Mouse (Mus musculus) lung, adult 2 months (tissue): ENCODE results near the gene Crcp. TPM values are rescaled to one million over a fixed set of nuclear protein-coding genes. Genes with fewer than 3 reads are reported as not detected.

Experiments used
- DNase-seq: peaks from one replicate; pipeline ENCODE4 v3.0.0; 2022
- H3K4me1 ChIP-seq: fragments of 200-500 bp; 2 replicates; pipeline ENCODE4 v1.6.1; 2011; ENCODE audit warnings: low read length; ENCODE audit not compliant: control insufficient read depth, insufficient read depth
- H3K4me3 ChIP-seq: fragments of 200-500 bp; replicated peaks from 2 replicates; pipeline ENCODE3; 2011; ENCODE audit warnings: low read depth, mild to moderate bottlenecking, control low read depth, low read length; ENCODE audit errors: extremely low read depth
- CTCF ChIP-seq: fragments of 200-500 bp; IDR thresholded peaks from 2 replicates; pipeline ENCODE4 v1.5.1; 2011; ENCODE audit warnings: mild to moderate bottlenecking, low read length, control low read depth; ENCODE audit not compliant: insufficient read depth
- POLR2A ChIP-seq: fragments of 200-500 bp; IDR thresholded peaks from 2 replicates; pipeline ENCODE4 v1.6.1; 2011; ENCODE audit warnings: low read depth, mild to moderate bottlenecking, control low read depth, low read length, borderline replicate concordance; ENCODE audit errors: extremely low read depth
- WGBS: fragments of 180-500 bp; shearing (Covaris S2); methylation state at CpG from one replicate; pipeline ENCODE4 v1.1.7; 2018; 5-methylcytosine and 5-hydroxymethylcytosine counted together
- polyA plus RNA-seq: library from polyadenylated mRNA; depleted of rRNA; stranded (reverse); fragments of >200 nt; gene quantifications from 2 replicates; pipeline ENCODE4 v1.2.3, GENCODE M21; 2012

Gene Crcp
- polyA plus RNA-seq, 1 experiment: 12.9 TPM

- peak overlapping the region; percentile 85 for H3K4me3 ChIP-seq
- WGBS: 79% methylated on average over 16 of the region's 16 CpGs
- peaks cover 9% of the 10 kb centered on the region for H3K4me1 ChIP-seq
- DNase-seq: no peak
- TF ChIP-seq CTCF: no peak
- no peak for TF ChIP-seq POLR2A
These were observed 51.1 kb downstream of the Crcp start for GRCm38 (mm10) chr5:130080051-130080681.

GRCm38 (mm10) chr5:130081181-130081881, 52.2 kb downstream of the Crcp start:
- DNase-seq: no peak
- Histone ChIP-seq H3K4me3 (no peak overlapping the region), H3K4me1 (peaks cover 9% of the 10 kb centered on the region)
- 91% methylated on average over 8 of the region's 8 CpGs for WGBS
- TF ChIP-seq CTCF: peak; percentile 28; the same call in 1 of the 2 replicates
- no peak for TF ChIP-seq POLR2A

- no peak for DNase-seq
- WGBS: 75% methylated on average over 4 of the region's 4 CpGs
- peaks cover 9% of the 10 kb centered on the region for H3K4me1 ChIP-seq
- TF ChIP-seq CTCF (no peak), POLR2A (no peak)
- no peak overlapping the region for H3K4me3 ChIP-seq
These were observed 53.3 kb downstream of the Crcp start for GRCm38 (mm10) chr5:130082431-130082830.

GRCm38 (mm10) chr5:130084271-130084670, 55.2 kb downstream of the Crcp start:
- WGBS: 60% methylated on average over 3 of the region's 3 CpGs
- H3K4me1 ChIP-seq: peaks cover 10% of the 10 kb centered on the region
- no peak for DNase-seq
- H3K4me3 ChIP-seq: no peak overlapping the region
- no peak for TF ChIP-seq POLR2A

GRCm38 (mm10) chr5:130088008-130088407, 58.9 kb downstream of the Crcp start:
- 80% methylated on average over 7 of the region's 7 CpGs for WGBS
- TF ChIP-seq POLR2A (no peak), CTCF (no peak)
- Histone ChIP-seq H3K4me1 (peaks cover 14% of the 10 kb centered on the region), H3K4me3 (no peak overlapping the region)
- no peak for DNase-seq

- TF ChIP-seq POLR2A: no peak
- no peak for TF ChIP-seq CTCF
- 70% methylated on average over 4 of the region's 4 CpGs for WGBS
- no peak for DNase-seq
- Histone ChIP-seq H3K4me1 (peaks cover 12% of the 10 kb centered on the region), H3K4me3 (no peak overlapping the region)
These were observed 59.5 kb downstream of the Crcp start for GRCm38 (mm10) chr5:130088612-130089011.

GRCm38 (mm10) chr5:130089177-130089576, 60.1 kb downstream of the Crcp start:
- TF ChIP-seq CTCF (no peak), POLR2A (no peak)
- 44% methylated on average over 7 of the region's 7 CpGs for WGBS
- no peak for DNase-seq
- Histone ChIP-seq H3K4me1 (peaks cover 12% of the 10 kb centered on the region), H3K4me3 (no peak overlapping the region)

GRCm38 (mm10) chr5:130089626-130090393, 60.7 kb downstream of the Crcp start:
- TF ChIP-seq CTCF (no peak), POLR2A (no peak)
- 59% methylated on average over 18 of the region's 18 CpGs for WGBS
- Histone ChIP-seq H3K4me1 (peaks cover 9% of the 10 kb centered on the region), H3K4me3 (no peak overlapping the region)
- no peak for DNase-seq

- TF ChIP-seq CTCF (no peak), POLR2A (no peak)
- DNase-seq: no peak
- Histone ChIP-seq H3K4me1 (no peaks in the 10 kb centered on the region), H3K4me3 (no peak overlapping the region)
- WGBS: 64% methylated on average over 12 of the region's 12 CpGs
These were observed 67.7 kb downstream of the Crcp start for GRCm38 (mm10) chr5:130096754-130097153.
